In the genomic region with DNA sequence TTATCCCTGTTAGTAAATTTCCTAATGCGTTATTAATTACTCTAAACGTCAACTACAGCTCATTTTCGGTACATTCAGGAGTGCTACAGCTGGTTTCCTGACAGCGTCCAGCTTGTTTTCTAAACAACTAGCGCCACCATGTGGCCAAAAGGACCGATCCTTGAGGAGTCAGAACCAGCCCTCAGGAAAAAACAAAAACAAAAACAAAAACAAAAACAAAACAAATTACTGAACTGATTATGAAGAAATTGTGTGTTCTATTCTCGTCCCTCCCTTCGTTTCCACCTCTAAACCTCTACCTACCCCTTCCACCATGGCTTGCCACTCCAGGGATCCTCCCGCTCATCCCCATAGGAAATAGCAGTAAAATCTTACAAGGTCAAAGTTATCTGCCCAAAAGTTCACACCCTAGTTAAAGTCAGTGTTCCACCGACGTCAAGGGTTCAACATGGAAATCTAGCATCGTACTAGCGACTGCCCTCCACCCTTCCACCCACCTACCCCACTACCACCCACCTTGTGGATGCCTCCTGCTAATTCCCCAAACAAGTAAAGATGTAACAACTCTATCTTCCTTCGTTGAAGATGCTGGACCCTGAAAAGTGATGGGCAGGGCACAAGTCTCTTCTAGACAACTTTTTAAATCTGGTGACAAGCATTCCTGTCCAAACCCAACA, we compare ENCODE assay signal across 8 mouse cellular contexts. TPM values are rescaled to one million over a fixed set of nuclear protein-coding genes. Genes with fewer than 3 reads are reported as not detected.
A peak's percentile ranks its signal among the peaks of the same experiment; 100 is the strongest.
DNase-seq lines count a peak whose midpoint lies in the region; ATAC-seq and TF ChIP-seq lines count a peak whose summit lies in the region.

No protein-coding gene starts in this region.

- TF ChIP-seq EP300 in liver, postnatal 0 days (IDR thresholded peaks at IDR 0.05; ENCODE audit: low read depth) = no peak

- DNase-seq in CD8-positive naive resting alpha-beta T cell, adult 2 months (ENCODE audit: low read depth in 2 of 2, low spot score in 2 of 2) = peak; percentile 53 to 69
- DNase-seq in heart, postnatal 36 days = peak; percentile 67 to 85
- DNase-seq in layer of hippocampus, adult 11-12 months (ENCODE audit: low spot score) = peak; percentile 89
- peak; percentile 73 for DNase-seq in liver, postnatal 0 days
- DNase-seq in thymus, postnatal 10 days (ENCODE audit: low spot score in 2 of 2) = peak; percentile 76 to 93

- peak; percentile 44 for TF ChIP-seq CTCF in bone marrow macrophage, adult 2 months (IDR thresholded peaks at IDR 0.05; ENCODE audit: low read depth, low read length)
- TF ChIP-seq CTCF in liver, postnatal 0 days (IDR thresholded peaks at IDR 0.05; ENCODE audit: low read depth) = peak; percentile 73

- H3K4me2 ChIP-seq in embryonic facial prominence, embryonic 15.5 days (replicated peaks) = peak overlapping the region; percentile 52
- peak overlapping the region; percentile 51 for H3K4me2 ChIP-seq in liver, postnatal 0 days (ENCODE audit: low read depth, low read length)
- H3K4me2 ChIP-seq in neural tube, embryonic 15.5 days = peak overlapping the region; percentile 83

- H3K27ac ChIP-seq in bone marrow macrophage, adult 2 months (ENCODE audit: insufficient read depth, low read depth, low read length) = no peak overlapping the region
- no peak overlapping the region for H3K27ac ChIP-seq in embryonic facial prominence, embryonic 15.5 days (replicated peaks)
- H3K27ac ChIP-seq in liver, postnatal 0 days (ENCODE audit: low read depth) = no peak overlapping the region
- H3K27ac ChIP-seq in neural tube, embryonic 15.5 days (replicated peaks) = no peak overlapping the region

- H3K4me1 ChIP-seq in bone marrow macrophage, adult 2 months (ENCODE audit: control insufficient read depth, insufficient read depth, low read length) = no peaks in the 10 kb centered on the region
- H3K4me1 ChIP-seq in embryonic facial prominence, embryonic 15.5 days = 0 out of 2 replicates have a peak, but pooled peaks cover 4% of the 10 kb centered on the region
- H3K4me1 ChIP-seq in liver, postnatal 0 days (ENCODE audit: insufficient read depth) = 0 out of 2 replicates have a peak, but pooled peaks cover 3% of the 10 kb centered on the region
- peaks cover 12% of the 10 kb centered on the region for H3K4me1 ChIP-seq in neural tube, embryonic 15.5 days

- H3K4me3 ChIP-seq in bone marrow macrophage, adult 2 months (ENCODE audit: insufficient read depth, low read length) = no peak overlapping the region
- peak overlapping the region; percentile 34 for H3K4me3 ChIP-seq in embryonic facial prominence, embryonic 15.5 days (replicated peaks)
- no peak overlapping the region for H3K4me3 ChIP-seq in liver, postnatal 0 days (ENCODE audit: low read depth, low read length)
- H3K4me3 ChIP-seq in neural tube, embryonic 15.5 days (replicated peaks) = peak overlapping the region; percentile 39

- 17% methylated on average over 14 of the region's 14 CpGs for WGBS in embryonic facial prominence, embryonic 15.5 days
- WGBS in liver, postnatal 0 days (ENCODE audit: insufficient replicate concordance) = 17% methylated on average over 14 of the region's 14 CpGs
- WGBS in neural tube, embryonic 15.5 days = 17% methylated on average over 14 of the region's 14 CpGs

- no peaks in the 10 kb centered on the region; the same call in 1 of the 2 replicates for H3K27me3 ChIP-seq in embryonic facial prominence, embryonic 15.5 days
- H3K27me3 ChIP-seq in liver, postnatal 0 days (ENCODE audit: insufficient read depth, low read length) = no peaks in the 10 kb centered on the region
- H3K27me3 ChIP-seq in neural tube, embryonic 15.5 days (replicated peaks) = no peaks in the 10 kb centered on the region

- TF ChIP-seq POLR2A in bone marrow macrophage, adult 2 months (IDR thresholded peaks at IDR 0.05; ENCODE audit: borderline replicate concordance, low read depth, low read length) = no peak

- no peaks in the 10 kb centered on the region for H3K9me3 ChIP-seq in embryonic facial prominence, embryonic 15.5 days (replicated peaks)
- H3K9me3 ChIP-seq in liver, postnatal 0 days (ENCODE audit: low read length) = no peaks in the 10 kb centered on the region
- H3K9me3 ChIP-seq in neural tube, embryonic 15.5 days (replicated peaks) = no peaks in the 10 kb centered on the region

- intact Hi-C loops in heart, postnatal 36 days (cut with DNase I) = loop anchor here (1.0 to 5.0 kb wide), 3 partner anchors 56 to 181 kb away; no protein-coding TSS in a partner anchor

- H3K36me3 ChIP-seq in embryonic facial prominence, embryonic 15.5 days = no peaks in the 10 kb centered on the region
- no peaks in the 10 kb centered on the region for H3K36me3 ChIP-seq in liver, postnatal 0 days (replicated peaks; ENCODE audit: insufficient read depth, low read length)
- H3K36me3 ChIP-seq in neural tube, embryonic 15.5 days = no peaks in the 10 kb centered on the region

- no peak overlapping the region for H3K9ac ChIP-seq in embryonic facial prominence, embryonic 15.5 days
- no peak overlapping the region for H3K9ac ChIP-seq in liver, postnatal 0 days (replicated peaks)
- H3K9ac ChIP-seq in neural tube, embryonic 15.5 days (replicated peaks) = peak overlapping the region; percentile 46

- no peak for ATAC-seq in embryonic facial prominence, embryonic 15.5 days (ENCODE audit: insufficient number of reproducible peaks, low FRiP score, low TSS enrichment, low read depth)
- ATAC-seq in liver, postnatal 0 days = no peak
- ATAC-seq in neural tube, embryonic 15.5 days (ENCODE audit: low FRiP score) = peak; percentile 85

RNA-seq across cellular contexts. Expression of a gene that starts 3.7 kb away (rescaled TPM):
- 24.2 and 31.9 TPM in 2 replicates for polyA plus RNA-seq in bone marrow macrophage, adult 2 months (2012; ENCODE audit: insufficient read depth, insufficient read length, missing spikeins)
- polyA plus RNA-seq in embryonic facial prominence, embryonic 15.5 days (2015; fragmentation: Nextera tagmentation; extraction: Ambion mirVana) = 55.0 and 57.2 TPM in 2 replicates
- total RNA-seq in heart, postnatal 36 days (2021) = 100 to 1,000 TPM in 1 of 2 experiments, 10 to 100 TPM in 1; 98.5 to 101 TPM
- polyA plus RNA-seq in liver, postnatal 0 days (2015; fragmentation: Nextera tagmentation; extraction: Ambion mirVana) = 15.1 and 18.5 TPM in 2 replicates
- 50.1 and 53.8 TPM in 2 replicates for polyA plus RNA-seq in neural tube, embryonic 15.5 days (2015; fragmentation: Nextera tagmentation; extraction: Ambion mirVana)

RNA-seq across cellular contexts. Expression of a gene that starts 3.8 kb away (rescaled TPM):
- polyA plus RNA-seq in bone marrow macrophage, adult 2 months (2012; ENCODE audit: insufficient read depth, insufficient read length, missing spikeins) = not detected in 2 replicates
- polyA plus RNA-seq in embryonic facial prominence, embryonic 15.5 days (2015; fragmentation: Nextera tagmentation; extraction: Ambion mirVana) = 0.07 and 0.11 TPM in 2 replicates
- total RNA-seq in heart, postnatal 36 days (2021) = under 1 TPM; 0.08 to 0.14 TPM
- polyA plus RNA-seq in liver, postnatal 0 days (2015; fragmentation: Nextera tagmentation; extraction: Ambion mirVana) = 0.95 and 1.1 TPM in 2 replicates
- polyA plus RNA-seq in neural tube, embryonic 15.5 days (2015; fragmentation: Nextera tagmentation; extraction: Ambion mirVana) = 0.04 and 11.6 TPM in 2 replicates

RNA-seq across cellular contexts. Expression of a gene that starts 25.2 kb away (rescaled TPM):
- 11.0 and 11.5 TPM in 2 replicates for polyA plus RNA-seq in bone marrow macrophage, adult 2 months (2012; ENCODE audit: insufficient read depth, insufficient read length, missing spikeins)
- polyA plus RNA-seq in embryonic facial prominence, embryonic 15.5 days (2015; fragmentation: Nextera tagmentation; extraction: Ambion mirVana) = 9.2 and 10.3 TPM in 2 replicates
- total RNA-seq in heart, postnatal 36 days (2021) = 10 to 100 TPM in 1 of 2 experiments, 1 to 10 TPM in 1; 9.0 to 10.3 TPM
- polyA plus RNA-seq in liver, postnatal 0 days (2015; fragmentation: Nextera tagmentation; extraction: Ambion mirVana) = 2.7 and 2.8 TPM in 2 replicates
- polyA plus RNA-seq in neural tube, embryonic 15.5 days (2015; fragmentation: Nextera tagmentation; extraction: Ambion mirVana) = 4.0 and 5.5 TPM in 2 replicates

RNA-seq across cellular contexts. Expression of a gene that starts 28.5 kb away (rescaled TPM):
- not detected in 2 replicates for polyA plus RNA-seq in bone marrow macrophage, adult 2 months (2012; ENCODE audit: insufficient read depth, insufficient read length, missing spikeins)
- 0.11 TPM in 1 of 2 replicates, not detected in the other for polyA plus RNA-seq in embryonic facial prominence, embryonic 15.5 days (2015; fragmentation: Nextera tagmentation; extraction: Ambion mirVana)
- not detected for total RNA-seq in heart, postnatal 36 days (2021)
- 1.1 and 1.4 TPM in 2 replicates for polyA plus RNA-seq in liver, postnatal 0 days (2015; fragmentation: Nextera tagmentation; extraction: Ambion mirVana)
- 13.1 TPM in 1 of 2 replicates, not detected in the other for polyA plus RNA-seq in neural tube, embryonic 15.5 days (2015; fragmentation: Nextera tagmentation; extraction: Ambion mirVana)

Comparison
In these comparisons a context has a peak if more than half of its experiments do, and no peak if none do; other contexts are left out.
1. H3K4me3 ChIP-seq: peak in embryonic facial prominence, embryonic 15.5 days (single experiment) and neural tube, embryonic 15.5 days (single experiment); none in bone marrow macrophage, adult 2 months (single experiment) and liver, postnatal 0 days (single experiment).
2. Peak in every context shown above with its lines, with median percentiles within 50 percentile points of each other: DNase-seq and H3K4me2 ChIP-seq.